Mouse (Mus musculus) olfactory bulb, adult 2 months (tissue): Measurements from ENCODE around the gene Otulinl. TPM values are rescaled to one million over a fixed set of nuclear protein-coding genes. Genes with fewer than 3 reads are reported as not detected.
"Not testable (repeated sequence)": the region's sequence is repeated elsewhere in the genome, so short reads cannot be mapped to it uniquely, and the experiment has no call there.

ENCODE experiments used
- H3K27ac ChIP-seq: fragments of 200-500 bp; 2 replicates; pipeline ENCODE4 v1.5.1; 2012; ENCODE audit warnings: low read depth, low read length; ENCODE audit not compliant: insufficient read depth
- H3K4me1 ChIP-seq: fragments of 200-500 bp; 2 replicates; pipeline ENCODE4 v1.6.1; 2012; ENCODE audit warnings: low read length; ENCODE audit not compliant: control insufficient read depth, insufficient read depth
- H3K4me3 ChIP-seq: fragments of 200-500 bp; 2 replicates; pipeline ENCODE4 v1.5.1; 2012; ENCODE audit warnings: mild to moderate bottlenecking, low read depth, low read length, moderate library complexity; ENCODE audit not compliant: insufficient read depth
- CTCF ChIP-seq: fragments of 200-500 bp; IDR thresholded peaks from 2 replicates; pipeline ENCODE4 v1.5.1; 2012; ENCODE audit warnings: low read depth, mild to moderate bottlenecking, low read length, moderate library complexity; ENCODE audit not compliant: insufficient read depth
- POLR2A ChIP-seq: fragments of 200-500 bp; IDR thresholded peaks from 2 replicates; pipeline ENCODE4 v1.6.1; 2012; ENCODE audit warnings: mild to moderate bottlenecking, low read depth, low read length, moderate library complexity; ENCODE audit not compliant: insufficient read depth
- WGBS: fragments of 180-500 bp; shearing (Covaris S2); methylation state at CpG from one replicate; pipeline ENCODE4 v1.1.7; 2018; 5-methylcytosine and 5-hydroxymethylcytosine counted together
- polyA plus RNA-seq: library from polyadenylated mRNA; stranded (reverse); fragments of >200 nt; gene quantifications from 2 replicates; pipeline ENCODE4 v1.2.4, GENCODE M21; 2012; ENCODE audit warnings: low replicate concordance; ENCODE audit not compliant: missing spikeins, insufficient read depth, insufficient read length

Otulinl gene
- not detected in 2 replicates for polyA plus RNA-seq

- H3K4me3 ChIP-seq = peak within 1 kb of the TSS; percentile 84
- peak; percentile 83 for TF ChIP-seq POLR2A
- TF ChIP-seq CTCF = no peak
- WGBS = 1% methylated on average over 59 of the region's 59 CpGs
- no peak within 1 kb of the TSS; the same call in 1 of the 2 replicates for H3K27ac ChIP-seq
- H3K4me1 ChIP-seq = peaks cover 5% of the 10 kb centered on the region
Observed at GRCm38 (mm10) chr15:27681419-27682187, at the start of gene Otulinl. Gene Otulinl, minus strand, starts transcription at chr15:27681579.

GRCm38 (mm10) chr15:27726228-27726627 is 44.8 kb upstream of the Otulinl start:
- 62% methylated on average over 6 of the region's 6 CpGs for WGBS
- H3K27ac ChIP-seq = no peak overlapping the region
- H3K4me3 ChIP-seq = no peak overlapping the region
- TF ChIP-seq POLR2A (no peak), CTCF (no peak)
- H3K4me1 ChIP-seq = no peaks in the 10 kb centered on the region

GRCm38 (mm10) chr15:27724796-27725680 is 43.7 kb upstream of the Otulinl start:
- Histone ChIP-seq H3K27ac (no peak overlapping the region), H3K4me3 (no peak overlapping the region), H3K4me1 (no peaks in the 10 kb centered on the region)
- no peak for TF ChIP-seq POLR2A
- TF ChIP-seq CTCF = no peak
- 82% methylated on average over 9 of the region's 9 CpGs for WGBS

- Histone ChIP-seq H3K4me1 (no peaks in the 10 kb centered on the region), H3K4me3 (no peak overlapping the region), H3K27ac (no peak overlapping the region)
- no peak for TF ChIP-seq POLR2A
- TF ChIP-seq CTCF = no peak
- WGBS = 80% methylated on average over 6 of the region's 6 CpGs
Observed at GRCm38 (mm10) chr15:27724298-27724697, 42.9 kb upstream of the Otulinl start.

- H3K4me1 ChIP-seq = no peaks in the 10 kb centered on the region
- WGBS = 71% methylated on average over 6 of the region's 6 CpGs
- no peak overlapping the region for H3K27ac ChIP-seq
- TF ChIP-seq CTCF (no peak), POLR2A (no peak)
- H3K4me3 ChIP-seq = no peak overlapping the region
Observed at GRCm38 (mm10) chr15:27723746-27724145, 42.4 kb upstream of the Otulinl start.

- 82% methylated on average over 8 of the region's 8 CpGs for WGBS
- H3K4me3 ChIP-seq, H3K4me1 ChIP-seq, H3K27ac ChIP-seq: not testable (repeated sequence)
Observed at GRCm38 (mm10) chr15:27720297-27720696, 38.9 kb upstream of the Otulinl start.

- no peak for TF ChIP-seq CTCF
- no peak for TF ChIP-seq POLR2A
- Histone ChIP-seq H3K4me3 (no peak overlapping the region), H3K4me1 (no peaks in the 10 kb centered on the region), H3K27ac (no peak overlapping the region)
- 93% methylated on average over 7 of the region's 7 CpGs for WGBS
Observed at GRCm38 (mm10) chr15:27718668-27719067, 37.3 kb upstream of the Otulinl start.

- Histone ChIP-seq H3K4me1 (no peaks in the 10 kb centered on the region), H3K27ac (no peak overlapping the region), H3K4me3 (no peak overlapping the region)
- WGBS = 45% methylated on average over 3 of the region's 3 CpGs
- TF ChIP-seq CTCF (no peak), POLR2A (no peak)
Observed at GRCm38 (mm10) chr15:27715331-27715730, 34.0 kb upstream of the Otulinl start.

- no peak for TF ChIP-seq POLR2A
- no peak for TF ChIP-seq CTCF
- Histone ChIP-seq H3K4me3 (no peak overlapping the region), H3K4me1 (no peaks in the 10 kb centered on the region), H3K27ac (no peak overlapping the region)
- WGBS = 65% methylated on average over 9 of the region's 9 CpGs
Observed at GRCm38 (mm10) chr15:27710698-27711097, 29.3 kb upstream of the Otulinl start.

GRCm38 (mm10) chr15:27708968-27709612 is 27.7 kb upstream of the Otulinl start:
- Histone ChIP-seq H3K27ac (no peak overlapping the region), H3K4me3 (no peak overlapping the region), H3K4me1 (no peaks in the 10 kb centered on the region)
- no peak for TF ChIP-seq CTCF
- WGBS = 94% methylated on average over 7 of the region's 7 CpGs
